ENCODE assay signal across 8 mouse cellular contexts in the genomic region with DNA sequence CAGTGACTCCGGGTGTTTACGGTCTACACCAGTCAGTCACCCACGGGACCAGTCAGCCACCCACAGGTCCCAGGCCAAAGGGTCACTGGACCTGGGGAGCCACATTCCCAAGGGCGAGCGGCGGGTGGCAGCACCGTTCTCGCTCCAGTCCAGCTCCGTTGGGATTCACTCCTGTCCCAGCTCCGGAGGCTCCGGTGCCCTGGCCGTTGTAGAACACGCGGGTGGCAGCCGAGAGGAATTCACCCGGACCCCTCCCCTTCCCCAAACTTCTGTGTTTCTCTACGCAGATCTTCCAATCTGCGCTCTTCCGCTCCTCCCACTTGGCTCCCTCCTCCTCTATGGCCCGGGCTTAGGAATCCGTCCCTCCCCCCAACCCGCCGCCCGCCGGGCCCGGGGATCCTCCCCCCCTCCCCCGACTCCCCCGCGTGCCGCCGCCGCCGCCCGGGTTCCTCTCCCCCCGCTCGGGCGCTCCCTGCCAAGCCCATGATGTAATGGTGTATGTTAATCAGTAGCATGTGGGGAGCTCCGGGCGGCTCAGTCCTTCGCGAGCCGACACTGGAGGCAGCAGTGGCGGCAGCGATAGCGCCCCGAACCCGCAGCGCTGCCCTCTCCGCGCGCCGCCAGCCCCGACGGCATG. TPM values are rescaled to one million over a fixed set of nuclear protein-coding genes. Genes with fewer than 3 reads are reported as not detected.
DNase-seq lines count a peak whose midpoint lies in the region; ATAC-seq lines count a peak whose summit lies in the region.

Samd4 (plus strand) TSS at position 424 of the 637 bp plus-strand sequence.

- H3K9ac ChIP-seq in intestine, embryonic 14.5 days (ENCODE audit: low read length) = peak within 1 kb of the TSS; percentile 79

- peak within 1 kb of the TSS; percentile 75 for H3K4me3 ChIP-seq in intestine, embryonic 14.5 days (ENCODE audit: low read depth, low read length)

- H3K4me1 ChIP-seq in intestine, embryonic 14.5 days (replicated peaks; ENCODE audit: control insufficient read depth, insufficient read depth, low read length) = peaks cover 16% of the 10 kb centered on the region

- DNase-seq in adrenal gland, adult 2 months = peak; percentile 92
- DNase-seq in embryo, embryonic 9.5 days (ENCODE audit: extremely low spot score) = peak; percentile 85
- DNase-seq in gastrocnemius, postnatal 4 days (ENCODE audit: low spot score in 2 of 2) = peak; percentile 77 to 86
- peak; percentile 86 for DNase-seq in intestine, embryonic 14.5 days (ENCODE audit: low spot score)
- DNase-seq in left cerebral cortex, postnatal 25 days (ENCODE audit: low spot score in 2 of 2) = peak; percentile 66 to 73
- peak; percentile 52 to 54 for DNase-seq in right cerebral cortex, postnatal 36 days (ENCODE audit: low spot score in 2 of 2)
- DNase-seq in c-Kit-positive CD71-positive TER-119-positive erythroid progenitor cells, embryonic 14.5 days (ENCODE audit: low spot score) = no peak

- peak within 1 kb of the TSS; percentile 96 for H3K4me2 ChIP-seq in intestine, embryonic 14.5 days (ENCODE audit: low read length)

- H3K36me3 ChIP-seq in intestine, embryonic 14.5 days (ENCODE audit: control insufficient read depth, insufficient read depth, low read length) = no peaks in the 10 kb centered on the region

- no peaks in the 10 kb centered on the region for H3K9me3 ChIP-seq in intestine, embryonic 14.5 days (ENCODE audit: control insufficient read depth, low read length)

- intact Hi-C loops in left cerebral cortex, postnatal 25 days (cut with DNase I) = loop anchor here (1.0 to 10.0 kb wide), 5 partner anchors 60 to 385 kb away; partner anchors contain the start of gene Gch1

- H3K27me3 ChIP-seq in intestine, embryonic 14.5 days (replicated peaks; ENCODE audit: control insufficient read depth, insufficient read depth, low read length) = no peaks in the 10 kb centered on the region

- H3K27ac ChIP-seq in intestine, embryonic 14.5 days (ENCODE audit: low read depth) = peak within 1 kb of the TSS; percentile 93

- ATAC-seq in intestine, embryonic 14.5 days (replicated peaks; ENCODE audit: low FRiP score, low TSS enrichment, low read depth) = peak; percentile 68
- ATAC-seq in megakaryocyte progenitor cell, adult 5-6 weeks (replicated peaks; ENCODE audit: poor library complexity) = peak; percentile 69

- WGBS in intestine, embryonic 14.5 days = 1% methylated on average over 54 of the region's 54 CpGs

RNA-seq across cellular contexts. Expression of gene Samd4, which starts in this region (rescaled TPM):
- 10 to 100 TPM; 22.9 to 24.4 TPM for total RNA-seq in adrenal gland, adult 2 months (2021)
- polyA plus RNA-seq in adrenal gland, adult 2 months (2012; rRNA removed) = 14.7 and 16.5 TPM in 2 replicates
- 10 to 100 TPM; 54.5 to 61.9 TPM for total RNA-seq in gastrocnemius, postnatal 4 days (2021)
- 4.4 and 4.9 TPM in 2 replicates for polyA plus RNA-seq in intestine, embryonic 14.5 days (2014; fragmentation: Nextera tagmentation; extraction: Ambion mirVana)
- total RNA-seq in left cerebral cortex, postnatal 25 days (2021) = 10 to 100 TPM; 23.7 to 25.7 TPM
- total RNA-seq in megakaryocyte progenitor cell, adult 5-6 weeks (2015) = 0.15 TPM in 1 of 2 replicates, not detected in the other
- total RNA-seq in megakaryocyte progenitor cell, adult 5-6 weeks (2017) = 0.10 TPM in 1 of 2 replicates, not detected in the other

Comparison
In these comparisons a context has a peak if more than half of its experiments do, and no peak if none do; other contexts are left out.
1. RNA of gene Samd4 (total RNA-seq): 54.5 to 61.9 TPM in gastrocnemius, postnatal 4 days, 23.7 to 25.7 TPM in left cerebral cortex, postnatal 25 days and 22.9 to 24.4 TPM in adrenal gland, adult 2 months; 0.10 to 0.15 TPM in megakaryocyte progenitor cell, adult 5-6 weeks; every median in the first group is over 10 times any median in the second.
2. Peak in ATAC-seq in megakaryocyte progenitor cell, adult 5-6 weeks; RNA of the gene not detected or under 1 TPM.